Mouse (Mus musculus): ENCODE data around the gene Herc4. TPM values are rescaled to one million over a fixed set of nuclear protein-coding genes. Genes with fewer than 3 reads are reported as not detected.

The Herc4 gene
- polyA plus RNA-seq, 1 experiment: 19.2 TPM

DNA sequence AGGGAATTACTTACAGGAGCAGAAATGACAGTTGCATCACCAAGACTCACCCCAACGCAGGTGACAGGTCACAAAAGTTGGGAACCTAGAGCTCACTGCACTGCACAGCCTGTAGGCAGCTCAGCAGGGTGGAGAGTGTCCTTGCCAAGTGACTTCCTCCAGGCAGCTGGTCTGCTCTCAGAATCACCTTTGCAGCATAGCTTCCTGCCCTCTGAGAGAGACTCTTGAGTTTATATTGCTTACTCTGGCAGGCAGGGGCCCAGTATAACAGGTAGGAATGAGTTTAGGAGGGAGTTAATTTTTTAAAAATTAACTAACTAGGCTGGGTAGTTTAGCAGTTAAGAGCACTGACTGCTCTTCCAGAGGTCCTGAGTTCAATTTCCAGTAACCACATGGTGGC is 70.1 kb downstream of the Herc4 start:
- Histone ChIP-seq H3K4me3 (ENCODE audit: extremely low read depth, insufficient read depth, insufficient read length) (no peak overlapping the region), H3K36me3 (ENCODE audit: control insufficient read depth, insufficient read depth, low read length) (peaks cover 40% of the 10 kb centered on the region), H3K27me3 (ENCODE audit: control insufficient read depth, insufficient read depth, low read length) (no peaks in the 10 kb centered on the region), H3K27ac (ENCODE audit: insufficient read depth, low read length) (no peak overlapping the region), H3K4me1 (ENCODE audit: control insufficient read depth, insufficient read depth, insufficient read length) (no peaks in the 10 kb centered on the region)
- no peak for DNase-seq (ENCODE audit: low read depth in 1 of 2, low spot score in 2 of 2)
- no peak for TF ChIP-seq POLR2A (IDR thresholded peaks at IDR 0.05; ENCODE audit: low read depth, low read length)
- TF ChIP-seq CTCF (IDR thresholded peaks at IDR 0.05; ENCODE audit: extremely low read depth, insufficient read depth, insufficient read length, insufficient replicate concordance): no peak
- WGBS: 94% methylated on average over 1 of the region's 1 CpGs

DNA sequence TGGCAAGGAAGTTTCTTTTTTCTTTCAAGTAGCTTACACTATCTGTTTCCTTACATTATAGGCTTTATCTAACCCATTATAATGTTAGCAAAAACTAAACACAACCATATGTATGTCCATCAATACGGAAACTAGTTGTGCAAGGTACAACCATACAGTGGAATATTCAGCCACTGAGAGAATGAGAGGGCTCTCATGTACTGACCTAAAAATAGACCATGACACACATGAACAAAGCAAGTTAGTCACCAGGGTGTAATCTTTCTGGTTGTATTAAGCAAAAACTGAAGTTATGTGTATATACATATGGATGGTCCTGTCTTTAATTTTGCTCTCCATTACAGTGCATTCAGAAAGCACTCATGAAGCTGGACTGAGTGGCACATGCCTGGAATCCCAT is 83.5 kb downstream of the Herc4 start:
- DNase-seq (ENCODE audit: low read depth in 1 of 2, low spot score in 2 of 2): no peak
- peaks cover 31% of the 10 kb centered on the region for H3K36me3 ChIP-seq (ENCODE audit: control insufficient read depth, insufficient read depth, low read length)
- no peak for TF ChIP-seq CTCF (IDR thresholded peaks at IDR 0.05; ENCODE audit: extremely low read depth, insufficient read depth, insufficient read length, insufficient replicate concordance)
- no peaks in the 10 kb centered on the region for H3K4me1 ChIP-seq (ENCODE audit: control insufficient read depth, insufficient read depth, insufficient read length)
- H3K27ac ChIP-seq (ENCODE audit: insufficient read depth, low read length): no peak overlapping the region
- no peak overlapping the region for H3K4me3 ChIP-seq (ENCODE audit: extremely low read depth, insufficient read depth, insufficient read length)
- H3K27me3 ChIP-seq (ENCODE audit: control insufficient read depth, insufficient read depth, low read length): no peaks in the 10 kb centered on the region
- 100% methylated on average over 1 of the region's 1 CpGs for WGBS

- H3K36me3 ChIP-seq (ENCODE audit: control insufficient read depth, insufficient read depth, low read length): peaks cover 13% of the 10 kb centered on the region
- no peak overlapping the region for H3K4me3 ChIP-seq (ENCODE audit: extremely low read depth, insufficient read depth, insufficient read length)
- no peak for DNase-seq (ENCODE audit: low read depth in 1 of 2, low spot score in 2 of 2)
- TF ChIP-seq CTCF (IDR thresholded peaks at IDR 0.05; ENCODE audit: extremely low read depth, insufficient read depth, insufficient read length, insufficient replicate concordance) (no peak), POLR2A (IDR thresholded peaks at IDR 0.05; ENCODE audit: low read depth, low read length) (no peak)
- WGBS: 94% methylated on average over 13 of the region's 13 CpGs
- no peaks in the 10 kb centered on the region for H3K27me3 ChIP-seq (ENCODE audit: control insufficient read depth, insufficient read depth, low read length)
- H3K4me1 ChIP-seq (ENCODE audit: control insufficient read depth, insufficient read depth, insufficient read length): no peaks in the 10 kb centered on the region
- H3K27ac ChIP-seq (ENCODE audit: insufficient read depth, low read length): no peak overlapping the region
Observed at GRCm38 (mm10) chr10:63336901-63337300, 93.3 kb downstream of the Herc4 start.

DNA sequence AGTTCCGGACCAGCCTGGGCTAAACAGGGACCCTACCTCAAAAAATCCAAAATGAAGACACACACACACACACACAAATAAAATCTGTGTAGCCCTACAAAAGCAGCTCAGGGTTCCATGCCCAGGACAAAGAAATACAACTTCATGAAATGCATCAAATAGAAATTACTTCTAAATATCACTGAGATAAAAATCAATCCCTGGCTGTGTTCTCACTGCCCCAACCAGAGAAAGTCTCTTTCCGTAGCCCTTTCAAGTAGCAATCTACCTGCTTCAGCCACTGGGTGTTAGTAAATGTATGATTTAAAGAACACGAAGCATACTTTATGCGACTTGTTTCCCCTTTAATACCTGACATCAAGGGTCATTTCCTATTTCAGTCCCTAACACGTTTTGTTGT is 93.7 kb downstream of the Herc4 start:
- Histone ChIP-seq H3K4me3 (ENCODE audit: extremely low read depth, insufficient read depth, insufficient read length) (no peak overlapping the region), H3K27ac (ENCODE audit: insufficient read depth, low read length) (no peak overlapping the region), H3K27me3 (ENCODE audit: control insufficient read depth, insufficient read depth, low read length) (no peaks in the 10 kb centered on the region), H3K4me1 (ENCODE audit: control insufficient read depth, insufficient read depth, insufficient read length) (no peaks in the 10 kb centered on the region), H3K36me3 (ENCODE audit: control insufficient read depth, insufficient read depth, low read length) (peaks cover 13% of the 10 kb centered on the region)
- DNase-seq (ENCODE audit: low read depth in 1 of 2, low spot score in 2 of 2): no peak
- TF ChIP-seq POLR2A (IDR thresholded peaks at IDR 0.05; ENCODE audit: low read depth, low read length) (no peak), CTCF (IDR thresholded peaks at IDR 0.05; ENCODE audit: extremely low read depth, insufficient read depth, insufficient read length, insufficient replicate concordance) (no peak)
- WGBS: 26% methylated on average over 5 of the region's 5 CpGs

GRCm38 (mm10) chr10:63337951-63338836 is 94.6 kb downstream of the Herc4 start:
- H3K27ac ChIP-seq (ENCODE audit: insufficient read depth, low read length): peak overlapping the region; percentile 88

GRCm38 (mm10) chr10:63338914-63339643 is 95.5 kb downstream of the Herc4 start:
- DNase-seq (ENCODE audit: low read depth in 1 of 2, low spot score in 2 of 2): peak; percentile 69 to 91
- peak; percentile 98 for TF ChIP-seq POLR2A (IDR thresholded peaks at IDR 0.05; ENCODE audit: low read depth, low read length)
- no peak for TF ChIP-seq CTCF (IDR thresholded peaks at IDR 0.05; ENCODE audit: extremely low read depth, insufficient read depth, insufficient read length, insufficient replicate concordance)
- 4% methylated on average over 66 of the region's 74 CpGs for WGBS
- Histone ChIP-seq H3K4me1 (ENCODE audit: control insufficient read depth, insufficient read depth, insufficient read length) (no peaks in the 10 kb centered on the region), H3K27ac (ENCODE audit: insufficient read depth, low read length) (peak overlapping the region; percentile 88), H3K36me3 (ENCODE audit: control insufficient read depth, insufficient read depth, low read length) (peaks cover 5% of the 10 kb centered on the region; the same call in 1 of the 2 replicates), H3K27me3 (ENCODE audit: control insufficient read depth, insufficient read depth, low read length) (no peaks in the 10 kb centered on the region), H3K4me3 (ENCODE audit: extremely low read depth, insufficient read depth, insufficient read length) (peak overlapping the region; percentile 87)

More at GRCm38 (mm10) chr10:63337951-63338836, 94.6 kb downstream of the Herc4 start:
- WGBS: 2% methylated on average over 103 of the region's 113 CpGs
- Histone ChIP-seq H3K36me3 (ENCODE audit: control insufficient read depth, insufficient read depth, low read length) (peaks cover 8% of the 10 kb centered on the region), H3K4me1 (ENCODE audit: control insufficient read depth, insufficient read depth, insufficient read length) (no peaks in the 10 kb centered on the region), H3K27me3 (ENCODE audit: control insufficient read depth, insufficient read depth, low read length) (no peaks in the 10 kb centered on the region), H3K4me3 (ENCODE audit: extremely low read depth, insufficient read depth, insufficient read length) (peak overlapping the region; percentile 87)
- TF ChIP-seq POLR2A (IDR thresholded peaks at IDR 0.05; ENCODE audit: low read depth, low read length) (no peak), CTCF (IDR thresholded peaks at IDR 0.05; ENCODE audit: extremely low read depth, insufficient read depth, insufficient read length, insufficient replicate concordance) (no peak)
- DNase-seq (ENCODE audit: low read depth in 1 of 2, low spot score in 2 of 2): peak in 1 of 2 experiments; percentile 56

All from spleen, adult 2 months (tissue).